Mouse (Mus musculus): Measurements from ENCODE around the gene Gm21292.
"Not testable (repeated sequence)": the region's sequence is repeated elsewhere in the genome, so short reads cannot be mapped to it uniquely, and the experiment has no call there.

Gene Gm21292

DNA sequence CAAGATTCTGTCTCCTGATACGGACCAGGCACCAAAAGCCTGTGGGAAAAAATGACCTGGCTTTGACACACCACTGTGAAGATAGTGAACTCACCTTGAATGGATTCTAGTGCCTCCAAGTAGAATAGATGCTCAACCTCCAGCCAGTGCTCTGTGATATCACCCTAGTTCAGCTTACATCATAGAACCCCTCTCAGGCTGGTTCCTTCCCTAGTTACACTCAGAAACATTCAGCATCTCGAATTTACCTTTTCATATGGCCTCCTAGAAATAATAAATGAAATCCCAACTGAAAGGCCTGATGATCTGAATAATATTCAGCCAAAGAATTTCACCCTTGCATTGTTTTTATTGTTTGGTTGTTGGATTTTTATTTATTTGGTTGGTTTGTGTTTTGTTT is at the start of gene Gm21292:
TSS of gene Gm21292 (minus strand) at position 101 of the 400 bp plus-strand sequence.
- DNase-seq (ENCODE audit: extremely low spot score) = not testable (repeated sequence)

Measured in embryo, embryonic 9.5 days (tissue).